Mouse (Mus musculus) hindbrain, embryonic 16.5 days (tissue): ENCODE measurements around the gene Tekt1. TPM values are rescaled to one million over a fixed set of nuclear protein-coding genes. Genes with fewer than 3 reads are reported as not detected.

Experiments used
- ATAC-seq: fragments of 200-750 bp; cut with Nextera tagmentation; 2 replicates; pipeline ENCODE4 v1.8.0; 2017; ENCODE audit warnings: moderate TSS enrichment, moderate library complexity
- H3K27ac ChIP-seq: fragments of 300-500 bp; sonication (generic); 2 replicates; pipeline ENCODE4 v1.5.1; 2014; ENCODE audit warnings: low read depth, mild to moderate bottlenecking, control low read depth, low read length, moderate library complexity
- H3K27me3 ChIP-seq: fragments of 300-500 bp; sonication (generic); replicated peaks from 2 replicates; pipeline ENCODE4 v1.6.1; 2014; ENCODE audit warnings: low read length; ENCODE audit not compliant: control insufficient read depth, insufficient read depth
- H3K36me3 ChIP-seq: fragments of 300-500 bp; sonication (generic); 2 replicates; pipeline ENCODE4 v1.6.1; 2014; ENCODE audit warnings: mild to moderate bottlenecking, low read length, moderate library complexity, mixed read lengths; ENCODE audit not compliant: control insufficient read depth, insufficient read depth
- H3K4me1 ChIP-seq: fragments of 300-500 bp; sonication (generic); 2 replicates; pipeline ENCODE4 v1.6.1; 2014; ENCODE audit warnings: low read depth, low read length; ENCODE audit not compliant: control insufficient read depth, insufficient read depth
- H3K4me2 ChIP-seq: fragments of 300-500 bp; sonication (generic); 2 replicates; pipeline ENCODE4 v1.6.1; 2014; ENCODE audit warnings: mild to moderate bottlenecking, low read length, control low read depth, moderate library complexity
- H3K4me3 ChIP-seq: fragments of 300-500 bp; sonication (generic); 2 replicates; pipeline ENCODE4 v1.5.1; 2014; ENCODE audit warnings: mild to moderate bottlenecking, low read length, control low read depth, moderate library complexity
- H3K9ac ChIP-seq: fragments of 300-500 bp; sonication (generic); 2 replicates; pipeline ENCODE4 v1.6.1; 2014; ENCODE audit warnings: low read depth, mild to moderate bottlenecking, control low read depth, low read length, moderate library complexity
- H3K9me3 ChIP-seq: fragments of 300-500 bp; sonication (generic); 2 replicates; pipeline ENCODE4 v1.6.1; 2014; ENCODE audit warnings: mild to moderate bottlenecking, low read length, moderate library complexity; ENCODE audit not compliant: control insufficient read depth
- WGBS: fragments of 180-500 bp; shearing (Covaris S2); extraction: QIAGEN DNeasy Blood & Tissue Kit; methylation state at CpG from one replicate; pipeline ENCODE4 v1.1.7; 2014; 5-methylcytosine and 5-hydroxymethylcytosine counted together
- polyA plus RNA-seq: library from polyadenylated mRNA; unstranded; fragments of >200 nt; fragmentation: Nextera tagmentation; extraction: Ambion mirVana; gene quantifications from 2 replicates; pipeline ENCODE4 v1.2.1, GENCODE M21; 2015

The Tekt1 gene
- polyA plus RNA-seq, 1 experiment from 2014 or later: 9.0 TPM

- Histone ChIP-seq H3K9ac (no peak overlapping the region), H3K9me3 (no peaks in the 10 kb centered on the region), H3K36me3 (no peaks in the 10 kb centered on the region; the same call in 1 of the 2 replicates), H3K4me3 (no peak overlapping the region), H3K4me1 (0 out of 2 replicates have a peak, but pooled peaks cover 3% of the 10 kb centered on the region), H3K4me2 (no peak overlapping the region), H3K27me3 (no peaks in the 10 kb centered on the region), H3K27ac (no peak overlapping the region)
- no peak for ATAC-seq
- 93% methylated on average over 2 of the region's 2 CpGs for whole genome bisulfite sequencing
Measured at GRCm38 (mm10) chr11:72394694-72395093, 32.5 kb upstream of the Tekt1 start.

DNA sequence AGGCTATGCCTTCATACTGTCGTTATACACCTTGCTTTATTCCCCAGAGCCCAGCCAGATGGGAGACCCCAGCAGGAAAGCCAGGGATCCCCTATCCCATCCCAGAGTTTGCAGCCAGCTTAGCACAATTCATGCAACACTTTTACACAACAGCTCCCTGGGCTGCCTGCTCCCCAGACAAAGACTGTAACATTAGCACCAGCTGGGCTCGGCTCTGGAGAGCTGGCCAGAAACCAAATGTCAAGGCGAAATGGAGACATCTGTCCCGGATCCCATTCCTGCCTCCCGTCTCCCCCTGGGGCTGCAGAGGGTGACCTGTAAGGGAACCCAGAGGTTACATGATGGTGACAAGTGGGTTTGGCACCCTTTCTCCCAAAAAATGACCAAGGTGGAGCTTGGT lies 31.4 kb upstream of the Tekt1 start:
- H3K4me1 ChIP-seq: 0 out of 2 replicates have a peak, but pooled peaks cover 3% of the 10 kb centered on the region
- H3K9ac ChIP-seq: no peak overlapping the region
- no peaks in the 10 kb centered on the region for H3K27me3 ChIP-seq
- WGBS: 27% methylated on average over 5 of the region's 5 CpGs
- H3K36me3 ChIP-seq: no peaks in the 10 kb centered on the region
- no peaks in the 10 kb centered on the region for H3K9me3 ChIP-seq
- H3K27ac ChIP-seq: no peak overlapping the region
- H3K4me3 ChIP-seq: no peak overlapping the region
- no peak overlapping the region for H3K4me2 ChIP-seq
- no peak for ATAC-seq

DNA sequence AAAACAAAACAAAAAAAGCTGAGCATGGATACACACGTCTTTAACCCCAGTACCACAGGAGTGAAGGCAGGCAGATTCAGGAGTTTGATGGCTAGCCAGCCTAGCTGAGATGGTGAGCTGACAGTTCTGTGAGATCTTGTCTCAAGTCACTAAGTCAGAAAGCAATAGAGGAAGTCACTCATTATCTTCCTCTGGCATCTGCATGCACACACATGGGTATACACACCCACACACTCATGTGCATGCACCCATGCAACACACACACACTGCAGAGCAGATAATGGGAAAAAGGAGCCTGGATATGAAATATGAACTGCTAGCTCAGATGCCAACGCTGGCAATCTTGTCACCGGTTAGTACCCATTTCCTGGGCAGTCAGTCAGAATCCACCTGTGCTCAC lies 31.0 kb upstream of the Tekt1 start:
- WGBS: 88% methylated on average over 3 of the region's 3 CpGs
- no peaks in the 10 kb centered on the region for H3K27me3 ChIP-seq
- no peaks in the 10 kb centered on the region for H3K36me3 ChIP-seq
- no peak overlapping the region for H3K4me2 ChIP-seq
- H3K4me1 ChIP-seq: 0 out of 2 replicates have a peak, but pooled peaks cover 3% of the 10 kb centered on the region
- no peaks in the 10 kb centered on the region for H3K9me3 ChIP-seq
- H3K27ac ChIP-seq: no peak overlapping the region
- H3K9ac ChIP-seq: no peak overlapping the region
- H3K4me3 ChIP-seq: no peak overlapping the region
- no peak for ATAC-seq

GRCm38 (mm10) chr11:72391181-72391580 lies 28.9 kb upstream of the Tekt1 start:
- H3K9me3 ChIP-seq: no peaks in the 10 kb centered on the region
- H3K9ac ChIP-seq: no peak overlapping the region
- WGBS: 93% methylated on average over 13 of the region's 13 CpGs

DNA sequence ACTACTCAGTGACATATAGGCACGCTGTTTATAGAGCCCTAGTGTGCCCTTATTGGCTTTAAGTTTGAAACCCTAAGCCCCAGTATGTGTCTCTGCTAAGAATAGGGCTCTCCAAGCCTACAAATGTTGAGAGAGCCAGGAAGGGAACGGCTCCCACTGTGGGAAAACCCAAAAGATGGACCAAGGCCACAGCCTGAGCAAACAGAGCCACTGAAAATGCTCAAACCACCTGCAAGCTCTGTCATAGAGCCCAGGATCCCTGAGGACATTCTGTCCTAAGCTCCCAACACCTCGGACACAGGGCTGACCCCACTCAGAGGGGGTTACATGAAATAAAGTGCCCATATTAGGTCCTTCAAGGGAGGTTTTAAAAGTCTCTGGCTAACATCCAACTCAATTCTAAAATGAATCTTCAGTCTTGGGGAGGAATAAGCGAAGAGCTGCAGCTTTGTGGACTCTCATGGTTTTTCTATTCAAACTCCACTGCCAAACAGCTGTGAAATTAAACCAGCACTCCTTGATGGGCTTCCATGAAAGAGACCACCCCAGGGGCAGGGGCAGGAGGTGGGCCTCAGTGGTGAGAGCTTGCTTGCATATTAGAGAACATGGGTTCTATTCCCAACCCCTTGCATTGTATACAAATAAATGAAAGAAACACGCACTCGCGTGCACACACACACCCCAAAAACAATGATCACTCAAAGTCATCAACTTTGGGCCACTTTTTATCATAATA lies 27.3 kb upstream of the Tekt1 start:
- WGBS: 88% methylated on average over 7 of the region's 7 CpGs
- no peak overlapping the region for H3K27ac ChIP-seq
- H3K9ac ChIP-seq: no peak overlapping the region
- ATAC-seq: no peak
- 0 out of 2 replicates have a peak, but pooled peaks cover 3% of the 10 kb centered on the region for H3K4me1 ChIP-seq
- no peak overlapping the region for H3K4me2 ChIP-seq
- no peaks in the 10 kb centered on the region for H3K36me3 ChIP-seq
- H3K27me3 ChIP-seq: no peaks in the 10 kb centered on the region
- no peak overlapping the region for H3K4me3 ChIP-seq
- no peaks in the 10 kb centered on the region for H3K9me3 ChIP-seq

More at GRCm38 (mm10) chr11:72391181-72391580, 28.9 kb upstream of the Tekt1 start:
- no peak for ATAC-seq
- Histone ChIP-seq H3K4me1 (0 out of 2 replicates have a peak, but pooled peaks cover 3% of the 10 kb centered on the region), H3K4me3 (no peak overlapping the region), H3K27me3 (no peaks in the 10 kb centered on the region), H3K4me2 (no peak overlapping the region), H3K36me3 (no peaks in the 10 kb centered on the region), H3K27ac (no peak overlapping the region)

DNA sequence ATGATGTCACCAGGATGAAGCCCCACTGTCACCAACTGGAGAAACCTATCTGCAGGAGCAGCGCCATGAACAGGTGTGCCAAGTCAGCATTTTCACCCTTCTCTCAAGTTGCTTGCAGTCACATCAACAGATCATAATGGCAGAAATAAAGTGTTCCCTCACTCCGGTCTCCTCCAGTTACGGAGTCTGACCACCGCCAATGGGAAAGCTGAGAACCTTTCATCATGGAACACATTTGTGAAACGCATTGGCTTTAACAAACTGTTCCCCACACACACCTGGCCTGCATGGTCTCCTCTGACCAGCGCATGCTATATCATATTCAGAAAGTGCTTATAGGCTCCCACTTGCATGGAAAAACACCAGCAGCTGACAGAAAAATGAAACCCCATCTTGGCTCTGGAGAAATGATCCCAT lies 25.9 kb upstream of the Tekt1 start:
- 91% methylated on average over 6 of the region's 6 CpGs for WGBS
- ATAC-seq: no peak

GRCm38 (mm10) chr11:72379351-72379750 lies 17.1 kb upstream of the Tekt1 start:
- no peak overlapping the region for H3K9ac ChIP-seq
- H3K27ac ChIP-seq: no peak overlapping the region
- no peaks in the 10 kb centered on the region for H3K9me3 ChIP-seq
- H3K4me3 ChIP-seq: no peak overlapping the region
- H3K36me3 ChIP-seq: no peaks in the 10 kb centered on the region
- no peaks in the 10 kb centered on the region for H3K27me3 ChIP-seq
- H3K4me1 ChIP-seq: no peaks in the 10 kb centered on the region
- no peak for ATAC-seq
- 68% methylated on average over 4 of the region's 4 CpGs for WGBS
- H3K4me2 ChIP-seq: no peak overlapping the region

More for the DNA sequence above, 25.9 kb upstream of the Tekt1 start:
- H3K36me3 ChIP-seq: no peaks in the 10 kb centered on the region
- H3K9me3 ChIP-seq: no peaks in the 10 kb centered on the region
- H3K27ac ChIP-seq: no peak overlapping the region
- H3K4me1 ChIP-seq: no peaks in the 10 kb centered on the region
- H3K27me3 ChIP-seq: no peaks in the 10 kb centered on the region
- H3K4me3 ChIP-seq: no peak overlapping the region
- no peak overlapping the region for H3K9ac ChIP-seq
- no peak overlapping the region for H3K4me2 ChIP-seq

GRCm38 (mm10) chr11:72378222-72378621 lies 16.0 kb upstream of the Tekt1 start:
- 69% methylated on average over 7 of the region's 7 CpGs for WGBS
- H3K4me2 ChIP-seq: no peak overlapping the region
- H3K4me1 ChIP-seq: no peaks in the 10 kb centered on the region
- H3K36me3 ChIP-seq: no peaks in the 10 kb centered on the region
- no peak for ATAC-seq
- H3K9ac ChIP-seq: no peak overlapping the region
- H3K27me3 ChIP-seq: no peaks in the 10 kb centered on the region
- no peaks in the 10 kb centered on the region for H3K9me3 ChIP-seq
- H3K27ac ChIP-seq: no peak overlapping the region
- no peak overlapping the region for H3K4me3 ChIP-seq

DNA sequence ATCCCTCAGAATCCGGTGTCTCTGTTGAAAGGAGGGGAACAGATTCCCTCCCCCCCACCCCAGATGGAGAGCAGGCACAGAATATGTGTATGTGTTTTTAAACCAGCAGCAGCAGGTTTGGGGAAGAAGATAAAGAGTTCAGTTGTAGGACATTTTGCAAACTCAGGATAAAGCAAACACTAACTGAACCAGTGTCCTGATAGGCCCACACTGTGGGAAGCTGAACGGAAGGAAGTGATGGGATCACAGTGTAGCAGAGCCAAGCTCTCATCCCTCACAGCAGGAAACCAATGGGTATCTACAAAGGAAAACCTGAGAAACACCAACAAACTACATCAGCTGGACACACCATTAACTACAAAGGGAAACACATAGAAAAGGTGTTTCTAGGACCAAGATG lies 14.3 kb upstream of the Tekt1 start:
- no peaks in the 10 kb centered on the region for H3K9me3 ChIP-seq
- H3K4me2 ChIP-seq: no peak overlapping the region
- H3K27ac ChIP-seq: no peak overlapping the region
- no peaks in the 10 kb centered on the region for H3K4me1 ChIP-seq
- no peaks in the 10 kb centered on the region for H3K36me3 ChIP-seq
- WGBS: 77% methylated on average over 2 of the region's 2 CpGs
- no peak overlapping the region for H3K9ac ChIP-seq
- H3K4me3 ChIP-seq: no peak overlapping the region
- ATAC-seq: no peak
- H3K27me3 ChIP-seq: no peaks in the 10 kb centered on the region
